Comparison of ENCODE assay signal across 8 mouse cellular contexts in genomic region chr4:82506081-82506730, GRCm38 (mm10).
DNase-seq lines count a peak whose midpoint lies in the region; ATAC-seq and TF ChIP-seq lines count a peak whose summit lies in the region.

No protein-coding gene starts in this region.

- under 1% methylated on average over 44 of the region's 81 CpGs for WGBS in embryonic facial prominence, embryonic 15.5 days
- under 1% methylated on average over 66 of the region's 81 CpGs for WGBS in heart, embryonic 10.5 days
- 1% methylated on average over 50 of the region's 81 CpGs for WGBS in kidney, embryonic 14.5 days
- 0% methylated on average over 19 of the region's 81 CpGs for WGBS in limb, embryonic 14.5 days
- WGBS in midbrain, embryonic 16.5 days = under 1% methylated on average over 59 of the region's 81 CpGs

- no peaks in the 10 kb centered on the region for H3K27me3 ChIP-seq in embryonic facial prominence, embryonic 15.5 days
- no peaks in the 10 kb centered on the region for H3K27me3 ChIP-seq in heart, embryonic 10.5 days (ENCODE audit: insufficient read depth, poor library complexity, severe bottlenecking)
- 0 out of 2 replicates have a peak, but pooled peaks cover 3% of the 10 kb centered on the region for H3K27me3 ChIP-seq in kidney, embryonic 14.5 days (ENCODE audit: control insufficient read depth, insufficient read depth, low read length)
- no peaks in the 10 kb centered on the region for H3K27me3 ChIP-seq in limb, embryonic 14.5 days (ENCODE audit: control insufficient read depth, insufficient read depth, low read length)
- H3K27me3 ChIP-seq in midbrain, embryonic 16.5 days (ENCODE audit: control insufficient read depth, insufficient read depth, low read depth, low read length) = no peaks in the 10 kb centered on the region
- H3K27me3 ChIP-seq in testis, adult 2 months (ENCODE audit: control insufficient read depth, insufficient read depth, low read length) = peaks cover 6% of the 10 kb centered on the region

- H3K4me1 ChIP-seq in embryonic facial prominence, embryonic 15.5 days = peaks cover 23% of the 10 kb centered on the region
- H3K4me1 ChIP-seq in heart, embryonic 10.5 days = peaks cover 35% of the 10 kb centered on the region
- H3K4me1 ChIP-seq in kidney, embryonic 14.5 days (ENCODE audit: control insufficient read depth, insufficient read depth, low read length) = peaks cover 24% of the 10 kb centered on the region
- peaks cover 38% of the 10 kb centered on the region for H3K4me1 ChIP-seq in limb, embryonic 14.5 days (ENCODE audit: control insufficient read depth, insufficient read depth, low read length)
- H3K4me1 ChIP-seq in midbrain, embryonic 16.5 days (ENCODE audit: control insufficient read depth, insufficient read depth, low read length) = peaks cover 14% of the 10 kb centered on the region
- peaks cover 21% of the 10 kb centered on the region for H3K4me1 ChIP-seq in testis, adult 2 months (ENCODE audit: control insufficient read depth, insufficient read depth, low read length)

- peak overlapping the region; percentile 100 for H3K27ac ChIP-seq in embryonic facial prominence, embryonic 15.5 days (replicated peaks)
- peak overlapping the region; percentile 99 for H3K27ac ChIP-seq in heart, embryonic 10.5 days
- peak overlapping the region; percentile 98 for H3K27ac ChIP-seq in kidney, embryonic 14.5 days (ENCODE audit: low read depth, low read length)
- H3K27ac ChIP-seq in limb, embryonic 14.5 days (replicated peaks; ENCODE audit: low read depth, low read length) = peak overlapping the region; percentile 100
- peak overlapping the region; percentile 97 for H3K27ac ChIP-seq in midbrain, embryonic 16.5 days (ENCODE audit: low read length)
- H3K27ac ChIP-seq in testis, adult 2 months (ENCODE audit: control insufficient read depth, insufficient read depth, low read depth, low read length) = peak overlapping the region; percentile 75

- no peak for TF ChIP-seq CTCF in testis, adult 2 months (IDR thresholded peaks at IDR 0.05; ENCODE audit: control insufficient read depth, insufficient read depth, insufficient replicate concordance, low read depth, low read length)

- peak overlapping the region; percentile 97 for H3K9ac ChIP-seq in embryonic facial prominence, embryonic 15.5 days
- H3K9ac ChIP-seq in kidney, embryonic 14.5 days (ENCODE audit: low read depth, low read length) = peak overlapping the region; percentile 97
- H3K9ac ChIP-seq in limb, embryonic 14.5 days (ENCODE audit: low read depth, low read length, severe bottlenecking) = peak overlapping the region; percentile 100
- peak overlapping the region; percentile 79 for H3K9ac ChIP-seq in midbrain, embryonic 16.5 days (ENCODE audit: low read depth, low read length)

- no peaks in the 10 kb centered on the region for H3K9me3 ChIP-seq in embryonic facial prominence, embryonic 15.5 days (replicated peaks)
- no peaks in the 10 kb centered on the region for H3K9me3 ChIP-seq in heart, embryonic 10.5 days
- H3K9me3 ChIP-seq in kidney, embryonic 14.5 days (ENCODE audit: control insufficient read depth, low read length) = no peaks in the 10 kb centered on the region
- H3K9me3 ChIP-seq in limb, embryonic 14.5 days (ENCODE audit: control insufficient read depth, low read length) = no peaks in the 10 kb centered on the region
- no peaks in the 10 kb centered on the region for H3K9me3 ChIP-seq in midbrain, embryonic 16.5 days (replicated peaks; ENCODE audit: control insufficient read depth, low read length, poor library complexity, severe bottlenecking)

- ATAC-seq in embryonic facial prominence, embryonic 15.5 days (ENCODE audit: insufficient number of reproducible peaks, low FRiP score, low TSS enrichment, low read depth) = peak; percentile 84
- peak; percentile 79 for ATAC-seq in kidney, embryonic 14.5 days (ENCODE audit: low FRiP score, low TSS enrichment)
- peak; percentile 76 for ATAC-seq in limb, embryonic 14.5 days (ENCODE audit: low FRiP score, low read depth)
- peak; percentile 74 for ATAC-seq in midbrain, embryonic 16.5 days

- TF ChIP-seq POLR2A in limb, embryonic 14.5 days (IDR thresholded peaks at IDR 0.05; ENCODE audit: borderline replicate concordance, extremely low read depth, insufficient read depth, insufficient read length) = peak; percentile 35; the same call in 1 of the 2 replicates
- no peak for TF ChIP-seq POLR2A in testis, adult 2 months (IDR thresholded peaks at IDR 0.05; ENCODE audit: control insufficient read depth, low read depth, low read length)

- H3K4me3 ChIP-seq in embryonic facial prominence, embryonic 15.5 days (replicated peaks) = peak overlapping the region; percentile 86
- peak overlapping the region; percentile 93 for H3K4me3 ChIP-seq in heart, embryonic 10.5 days
- H3K4me3 ChIP-seq in kidney, embryonic 14.5 days (ENCODE audit: low read length) = peak overlapping the region; percentile 86
- peak overlapping the region; percentile 99 for H3K4me3 ChIP-seq in limb, embryonic 14.5 days (replicated peaks; ENCODE audit: low read length)
- peak overlapping the region; percentile 71 for H3K4me3 ChIP-seq in midbrain, embryonic 16.5 days (ENCODE audit: low read depth, low read length)
- peak overlapping the region; percentile 69 for H3K4me3 ChIP-seq in testis, adult 2 months (ENCODE audit: control insufficient read depth, low read depth, low read length)

- no peaks in the 10 kb centered on the region for H3K36me3 ChIP-seq in embryonic facial prominence, embryonic 15.5 days
- H3K36me3 ChIP-seq in heart, embryonic 10.5 days = no peaks in the 10 kb centered on the region
- no peaks in the 10 kb centered on the region for H3K36me3 ChIP-seq in kidney, embryonic 14.5 days (ENCODE audit: control insufficient read depth, insufficient read depth, low read length)
- no peaks in the 10 kb centered on the region for H3K36me3 ChIP-seq in limb, embryonic 14.5 days (ENCODE audit: control insufficient read depth, insufficient read depth, low read length)
- H3K36me3 ChIP-seq in midbrain, embryonic 16.5 days (ENCODE audit: control insufficient read depth, insufficient read depth, low read length) = no peaks in the 10 kb centered on the region
- H3K36me3 ChIP-seq in testis, adult 2 months (ENCODE audit: control insufficient read depth, insufficient read depth, low read length) = no peaks in the 10 kb centered on the region

- H3K4me2 ChIP-seq in embryonic facial prominence, embryonic 15.5 days (replicated peaks) = peak overlapping the region; percentile 95
- peak overlapping the region; percentile 66 for H3K4me2 ChIP-seq in kidney, embryonic 14.5 days (replicated peaks; ENCODE audit: low read depth, low read length)
- H3K4me2 ChIP-seq in limb, embryonic 14.5 days (replicated peaks; ENCODE audit: low read depth, low read length, severe bottlenecking) = peak overlapping the region; percentile 89
- peak overlapping the region; percentile 99 for H3K4me2 ChIP-seq in midbrain, embryonic 16.5 days (ENCODE audit: low read length)

- DNase-seq in layer of hippocampus, adult 11-12 months (ENCODE audit: low spot score) = peak; percentile 81
- DNase-seq in layer of hippocampus, adult 9-10 months (ENCODE audit: low spot score) = no peak
- peak; percentile 84 for DNase-seq in heart, embryonic 10.5 days (ENCODE audit: low spot score)
- DNase-seq in limb, embryonic 14.5 days (ENCODE audit: low spot score) = peak; percentile 88
